Mouse (Mus musculus) heart, postnatal 10 days (tissue): ENCODE results near the gene Arhgap23. TPM values are rescaled to one million over a fixed set of nuclear protein-coding genes. Genes with fewer than 3 reads are reported as not detected.

ENCODE experiments used
- DNase-seq, 2 experiments: peaks; one replicate each; pipeline ENCODE4 v3.0.0; 2021
- intact Hi-C: fragments of 180-260 bp; cut with DNase I; formaldehyde crosslinking; loops from one replicate; pipeline ENCODE4 v1.15.1; 2025
- total RNA-seq, 2 experiments: library from RNA; stranded (reverse); gene quantifications; 2 replicates each; pipeline ENCODE4 v1.2.3; 2021

Gene Arhgap23
- 10 to 100 TPM; 34.4 to 34.7 TPM for total RNA-seq

DNA sequence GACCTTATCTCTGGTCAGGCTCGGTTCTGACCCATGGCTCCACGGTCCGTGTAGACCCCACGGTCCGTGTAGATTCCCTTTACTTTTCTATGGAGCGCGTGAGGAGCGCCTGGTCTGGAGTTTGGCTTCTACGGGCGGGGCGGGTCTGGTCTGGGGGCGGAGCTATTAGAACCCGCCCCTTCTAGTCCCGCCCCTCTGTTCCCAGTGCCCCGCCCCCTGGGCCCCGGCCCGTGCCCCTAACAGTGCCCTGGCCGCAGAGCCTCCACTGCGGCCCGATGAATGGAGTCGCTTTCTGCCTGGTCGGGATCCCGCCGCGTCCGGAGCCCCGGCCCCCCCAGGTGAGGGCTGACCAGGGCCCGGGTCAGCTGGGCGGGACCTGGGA, at the start of gene Arhgap23:
TSS of gene Arhgap23 (plus strand) at position 204 of the 382 bp plus-strand sequence.
- intact Hi-C loops = no loop called here
- DNase-seq = peak; percentile 81 to 84

DNA sequence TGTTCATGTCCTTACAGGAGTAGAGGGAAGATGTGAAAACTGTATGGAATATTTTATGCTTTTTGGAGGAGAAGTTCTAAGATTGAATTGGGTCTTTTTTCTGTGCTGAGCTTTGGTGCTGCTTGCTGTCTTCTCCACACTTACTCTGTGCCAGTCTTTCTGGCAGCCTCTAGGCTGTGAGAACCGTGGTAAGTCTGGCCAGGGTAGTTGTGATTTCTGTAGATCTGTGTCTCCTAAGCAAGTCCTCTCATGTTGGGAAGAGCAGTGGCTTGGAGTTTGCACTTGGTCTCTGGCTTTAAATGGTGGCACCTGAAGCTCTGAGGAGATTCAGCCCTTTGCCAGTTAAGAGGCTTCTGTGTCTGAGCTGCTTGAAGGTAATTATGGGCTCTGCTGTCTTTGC, 49.8 kb upstream of the Arhgap23 start:
- no peak for DNase-seq
- intact Hi-C loops = no loop called here

DNA sequence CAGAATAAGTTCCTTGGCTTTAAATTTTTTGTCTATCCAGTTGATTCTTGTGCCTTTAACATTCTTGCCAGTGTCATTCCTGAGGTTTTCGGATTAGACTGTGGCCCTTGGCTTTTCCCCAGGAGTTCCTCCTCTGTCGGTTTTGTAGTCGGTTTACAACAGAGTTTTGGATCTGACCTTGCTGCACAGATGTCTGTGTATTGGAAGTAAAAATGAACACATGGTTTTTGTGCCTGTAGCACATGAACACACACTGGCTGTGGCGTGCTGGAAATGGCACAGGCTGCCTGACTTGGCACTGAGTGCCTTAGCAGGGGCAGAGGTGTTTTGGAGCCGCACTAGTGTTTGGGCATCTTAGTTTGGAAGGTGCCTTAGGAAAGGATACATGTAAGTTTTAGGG, 46.8 kb upstream of the Arhgap23 start:
- intact Hi-C loops = no loop called here
- DNase-seq = peak in 1 of 2 experiments; percentile 20

DNA sequence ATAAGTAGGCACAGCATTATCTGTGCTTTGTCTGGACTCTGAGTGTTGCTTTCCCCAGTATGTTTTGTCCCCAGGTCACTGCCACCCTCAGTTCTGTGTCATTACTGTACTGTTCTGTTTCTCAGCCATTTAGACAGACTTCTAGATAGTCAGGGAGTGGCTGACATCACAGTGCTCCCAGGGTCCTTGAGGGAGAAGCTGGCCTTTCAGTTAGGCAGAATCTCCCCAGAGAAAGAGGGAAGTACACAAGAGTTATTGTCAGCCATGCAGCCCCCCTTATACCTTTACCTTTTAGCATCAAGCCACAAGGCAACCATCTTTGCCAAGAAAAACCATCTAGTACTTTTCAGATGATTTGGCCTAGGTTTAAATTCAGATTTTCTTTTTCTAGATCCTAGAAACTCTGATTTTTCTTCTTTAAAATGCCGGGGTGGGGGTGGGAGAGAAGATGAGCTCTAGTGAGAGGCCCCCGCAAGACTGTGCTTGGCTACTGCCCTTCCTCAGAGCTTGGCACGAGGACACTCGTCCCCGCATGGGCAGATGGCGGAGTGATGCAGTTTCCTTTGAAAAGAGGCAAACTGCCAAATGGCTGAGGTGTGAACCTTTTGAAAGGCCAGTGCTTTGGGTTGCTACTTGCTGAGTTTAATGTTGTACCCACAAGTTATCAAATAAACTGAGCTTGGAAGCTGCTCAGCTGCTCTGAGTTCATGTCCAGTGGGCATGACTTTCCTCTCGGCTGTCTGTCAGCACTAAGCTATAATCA, 44.8 kb upstream of the Arhgap23 start:
- intact Hi-C loops = no loop called here

DNA sequence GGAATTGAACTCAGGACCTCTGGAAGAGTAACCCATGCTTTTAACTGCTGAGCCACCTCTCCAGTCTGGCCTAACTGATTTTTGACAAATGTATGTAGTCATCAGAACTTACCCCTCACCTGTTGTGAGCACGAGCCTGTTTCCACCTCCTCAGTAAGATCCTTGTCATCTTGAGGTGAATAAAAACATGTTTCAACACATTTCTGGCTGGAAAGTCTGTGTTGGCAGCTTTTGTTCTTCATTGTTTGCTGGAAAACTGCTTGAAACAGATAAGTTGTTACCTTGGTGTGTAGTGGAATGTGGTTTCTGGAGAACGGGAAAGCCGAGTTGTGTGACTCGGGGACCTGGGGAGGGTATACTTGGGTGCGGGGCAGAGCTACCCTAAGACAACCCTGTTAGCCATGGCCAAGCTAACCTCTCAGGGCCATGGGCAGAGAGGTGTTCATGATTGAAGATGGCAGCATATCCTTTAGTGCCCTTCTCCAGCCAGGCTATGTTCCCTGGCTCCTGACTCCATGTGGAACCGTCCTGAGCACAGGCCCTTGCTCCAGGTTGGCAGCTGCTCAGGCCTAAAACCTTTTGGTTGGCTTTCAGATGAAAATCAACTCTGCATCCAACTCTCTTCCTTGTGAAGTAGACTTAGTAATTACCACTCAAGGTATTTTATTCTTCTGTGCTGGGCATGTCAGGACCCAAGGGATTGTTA, 43.0 kb upstream of the Arhgap23 start:
- intact Hi-C loops = no loop called here
- DNase-seq = no peak

More for the DNA sequence above, 44.8 kb upstream of the Arhgap23 start:
- DNase-seq = peak; percentile 21

DNA sequence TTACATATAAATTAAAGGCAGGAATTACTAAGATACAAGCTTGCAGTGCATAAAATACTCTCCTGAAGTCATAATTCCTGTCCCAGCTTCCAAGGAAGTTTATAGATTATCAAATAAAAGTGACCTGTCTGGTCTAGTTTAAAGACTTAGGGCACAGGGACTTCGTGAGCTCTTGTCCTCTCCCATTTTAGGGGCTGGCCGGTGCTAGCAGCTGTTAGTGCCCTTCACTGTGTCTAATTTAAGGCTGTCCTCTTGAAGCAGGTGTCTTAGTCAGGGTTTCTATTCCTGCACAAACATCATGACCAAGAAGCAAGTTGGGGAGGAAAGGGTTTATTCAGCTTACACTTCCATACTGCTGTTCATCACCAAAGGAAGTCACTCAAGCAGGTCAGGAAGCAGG, 41.9 kb upstream of the Arhgap23 start:
- DNase-seq = no peak
- intact Hi-C loops = no loop called here

DNA sequence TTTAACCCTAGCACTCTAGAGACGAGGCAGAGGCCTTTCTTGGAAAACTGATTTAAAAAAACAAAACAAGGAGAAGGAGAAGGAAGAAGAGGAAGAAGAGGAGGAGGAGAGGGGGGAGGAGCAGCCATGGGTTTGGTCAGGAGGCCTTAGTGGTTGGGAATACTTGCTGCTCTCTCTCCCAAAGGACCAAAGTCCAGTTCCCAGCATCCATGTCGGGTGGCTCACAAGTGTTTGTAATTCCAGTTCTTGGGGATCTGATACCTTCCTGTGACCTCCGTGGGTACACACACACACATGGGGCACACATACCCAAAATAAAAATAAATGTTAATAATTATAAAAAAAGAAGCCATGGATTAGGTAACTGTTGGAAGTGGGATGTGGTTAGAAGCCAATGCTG, 35.3 kb upstream of the Arhgap23 start:
- no peak for DNase-seq
- intact Hi-C loops = no loop called here

DNA sequence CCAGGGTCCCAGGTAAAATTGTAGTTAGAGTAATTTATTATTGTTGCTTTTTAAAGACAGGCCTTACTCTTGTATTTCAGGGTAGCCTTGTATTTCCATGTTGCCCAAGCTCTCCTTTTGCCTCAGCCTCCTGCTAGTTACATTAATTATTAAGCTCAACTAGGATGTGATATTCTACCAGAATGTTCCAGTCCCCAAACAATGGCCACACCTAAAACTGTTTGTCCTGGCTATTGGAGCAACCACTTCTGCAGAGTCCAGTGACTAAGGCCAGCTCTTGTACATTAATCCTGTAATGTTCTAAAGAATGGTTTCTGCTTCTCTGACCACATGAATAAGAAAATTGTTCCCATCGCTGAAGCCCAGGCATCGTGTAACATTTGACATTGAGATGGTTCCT, 32.3 kb upstream of the Arhgap23 start:
- intact Hi-C loops = no loop called here
- DNase-seq = no peak

DNA sequence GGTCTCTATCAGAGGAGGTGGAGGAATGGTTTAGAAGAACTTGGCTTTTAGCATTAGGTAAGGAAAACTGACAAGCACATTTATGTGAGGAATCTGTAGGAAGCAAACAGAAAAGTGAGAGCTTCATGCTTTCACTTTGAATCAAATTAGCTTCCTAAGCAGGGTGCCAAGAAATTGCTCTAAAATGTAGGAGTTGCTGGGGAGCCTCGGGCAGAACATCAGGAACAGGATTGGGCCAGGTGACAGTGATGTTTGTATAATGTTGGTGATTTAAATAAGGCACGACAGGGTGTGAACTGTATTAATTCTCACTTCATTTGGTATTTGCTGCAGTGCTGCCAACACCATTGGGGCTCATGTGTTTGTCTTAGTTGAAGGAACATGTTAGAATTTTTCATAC, 31.6 kb upstream of the Arhgap23 start:
- intact Hi-C loops = no loop called here
- DNase-seq = no peak

DNA sequence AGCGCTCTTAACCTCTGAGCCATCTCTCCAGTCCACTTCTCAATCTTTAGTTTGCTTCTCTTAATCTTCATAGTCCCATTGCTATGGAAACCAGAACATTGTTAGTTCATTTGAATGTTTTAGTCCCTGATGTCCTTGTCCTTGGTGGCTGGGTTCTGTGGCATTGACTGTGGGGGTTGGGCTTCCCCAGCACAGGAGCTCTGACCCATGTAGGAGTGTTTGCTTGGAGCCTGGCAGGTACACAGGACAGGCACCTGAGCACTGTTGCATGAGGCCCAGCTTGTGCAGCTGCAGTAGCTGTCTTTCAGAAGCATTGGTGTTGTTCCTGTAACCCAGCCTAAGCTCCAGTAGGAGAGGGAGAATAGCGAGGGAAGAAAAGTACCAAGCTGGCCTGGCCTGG, 27.5 kb upstream of the Arhgap23 start:
- intact Hi-C loops = no loop called here

DNA sequence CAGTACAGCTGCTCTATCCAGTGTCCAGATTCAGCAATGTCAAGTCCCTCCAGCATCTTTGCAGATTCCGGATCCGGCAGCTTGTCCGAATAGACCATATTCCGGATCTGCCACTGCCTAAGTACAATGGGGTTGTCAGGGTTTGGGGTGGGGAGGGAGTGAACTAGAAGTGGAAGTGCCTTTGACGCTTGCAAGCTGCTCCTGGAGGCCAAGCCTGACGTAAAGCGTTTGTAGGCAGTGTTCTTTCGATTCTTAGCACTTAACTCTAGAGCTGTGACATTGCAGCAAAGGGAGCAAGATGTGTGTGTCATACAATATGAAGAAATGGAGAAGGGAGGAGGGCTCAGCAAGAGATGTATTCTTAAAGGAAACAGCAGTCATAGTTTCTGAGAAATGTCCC, 26.2 kb upstream of the Arhgap23 start:
- intact Hi-C loops = no loop called here

More for the DNA sequence above, 27.5 kb upstream of the Arhgap23 start:
- no peak for DNase-seq

DNA sequence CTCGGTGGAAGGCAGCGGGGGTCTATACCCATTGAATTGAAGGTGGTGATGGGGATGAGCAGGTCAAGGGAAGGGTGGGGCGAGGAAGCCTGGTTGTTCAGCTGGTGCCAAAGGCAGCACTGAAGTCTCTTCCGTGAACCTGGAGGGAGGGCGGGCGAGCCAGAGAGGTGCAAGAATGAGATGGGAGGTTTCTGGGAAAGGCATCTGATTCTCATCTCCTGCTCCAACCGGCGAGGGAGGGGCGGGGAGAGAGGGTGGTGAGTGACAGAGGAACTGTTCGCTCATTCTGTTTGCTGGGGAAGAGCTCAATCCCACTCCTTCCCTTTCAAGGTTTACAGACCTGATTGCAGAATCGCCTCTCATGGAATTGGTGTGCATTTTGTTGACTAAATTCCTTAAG, 21.7 kb upstream of the Arhgap23 start:
- intact Hi-C loops = no loop called here
- no peak for DNase-seq

More for the DNA sequence above, 26.2 kb upstream of the Arhgap23 start:
- DNase-seq = no peak

DNA sequence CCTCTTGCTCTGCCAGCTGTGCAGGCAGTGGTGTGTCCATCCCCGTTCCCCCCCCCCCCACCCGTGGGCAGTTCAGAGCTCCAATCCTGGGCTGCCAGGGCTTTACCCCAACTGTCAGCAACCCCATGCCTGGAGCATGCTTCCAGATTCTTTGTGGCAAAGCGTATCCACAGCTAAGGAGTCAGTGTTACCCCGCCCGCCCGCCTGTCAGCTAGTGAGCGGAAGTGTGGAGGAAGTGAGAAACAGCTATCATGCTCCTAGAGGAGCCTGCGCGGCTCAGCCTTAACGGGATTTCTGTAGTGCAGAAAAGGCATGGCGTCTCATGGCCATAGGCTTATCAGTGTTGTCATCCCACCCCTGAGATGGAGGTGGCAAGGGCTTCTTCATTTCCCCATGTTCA, 21.2 kb upstream of the Arhgap23 start:
- DNase-seq = no peak
- intact Hi-C loops = no loop called here

DNA sequence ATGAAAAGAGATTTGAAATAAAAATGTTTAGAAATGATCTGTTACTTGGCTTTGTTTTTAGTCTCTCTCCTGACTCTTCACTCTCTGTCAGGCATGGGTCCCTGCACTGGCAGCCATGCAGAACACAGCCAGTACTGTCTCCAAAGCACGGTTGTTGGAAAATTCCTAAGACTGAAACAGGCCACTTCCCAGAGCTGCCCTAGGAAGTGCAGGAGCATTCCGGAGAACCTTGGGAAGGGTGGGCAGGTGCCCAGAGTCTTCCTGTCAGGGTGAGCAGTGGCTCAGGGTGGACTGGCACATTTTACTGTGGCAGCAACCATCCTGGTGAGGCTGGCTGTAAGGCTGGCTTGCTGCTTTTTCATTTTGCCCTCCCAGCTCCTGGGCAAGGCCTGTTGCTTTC, 16.8 kb upstream of the Arhgap23 start:
- intact Hi-C loops = no loop called here
- no peak for DNase-seq

DNA sequence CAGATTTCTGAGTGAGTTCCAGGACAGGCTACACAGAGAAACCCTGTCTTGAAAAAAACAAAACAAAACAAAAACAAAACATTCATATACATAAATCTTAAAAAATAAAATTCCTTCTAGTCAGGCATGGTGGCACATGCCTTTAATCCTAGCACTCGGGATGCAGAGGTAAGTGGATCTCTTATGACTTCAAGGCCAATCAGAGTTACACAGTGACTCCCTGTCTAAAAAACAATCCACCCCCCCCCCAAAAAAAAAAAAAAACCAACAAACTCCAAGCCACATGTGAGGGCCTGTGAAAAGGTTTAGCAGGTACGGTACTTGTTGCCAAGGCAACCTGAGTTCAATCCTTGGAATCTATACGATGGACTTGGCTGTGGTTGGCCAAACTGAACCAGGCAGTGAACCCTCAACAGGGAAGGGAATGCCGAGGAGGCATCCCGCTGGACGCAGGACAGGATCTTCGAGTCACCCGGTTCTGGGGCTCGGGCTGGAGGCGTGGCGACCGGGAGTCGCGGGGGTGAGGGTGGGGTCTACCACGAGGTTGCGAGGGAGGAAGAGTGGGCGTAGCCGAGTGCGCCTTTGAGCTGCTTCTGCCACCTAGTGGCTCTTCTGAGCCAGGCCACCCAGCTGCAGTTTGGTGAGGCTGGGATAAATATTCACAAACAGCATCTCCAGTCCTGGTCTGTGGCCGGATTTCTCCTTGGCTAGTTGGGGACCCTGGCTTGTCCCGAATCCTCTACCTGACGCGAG, 15.2 kb upstream of the Arhgap23 start:
- DNase-seq = peak; percentile 86 to 88
- intact Hi-C loops = loop anchor here (1.0 kb wide), 1 partner anchor 43 kb away; no protein-coding TSS in a partner anchor

DNA sequence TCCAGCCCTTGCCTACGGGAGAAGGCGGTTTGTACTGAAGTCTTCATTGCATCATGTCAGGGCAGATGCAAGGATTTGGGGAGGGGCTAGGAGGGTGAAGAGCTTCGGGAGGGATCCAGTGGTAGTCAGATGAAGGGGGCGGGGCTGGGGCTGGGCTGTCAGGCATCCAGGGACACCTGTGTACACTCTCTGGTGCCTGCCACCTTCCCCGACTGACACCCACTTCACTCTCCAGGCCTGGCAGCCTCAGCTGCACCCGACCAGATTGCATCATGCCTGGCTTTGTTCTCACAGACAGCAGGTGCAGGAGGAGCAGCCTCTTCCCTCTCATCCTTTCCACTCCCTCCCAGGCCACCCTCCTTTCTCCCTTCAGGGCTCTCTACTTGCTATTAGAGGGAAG, 14.3 kb upstream of the Arhgap23 start:
- DNase-seq = no peak
- intact Hi-C loops = no loop called here

DNA sequence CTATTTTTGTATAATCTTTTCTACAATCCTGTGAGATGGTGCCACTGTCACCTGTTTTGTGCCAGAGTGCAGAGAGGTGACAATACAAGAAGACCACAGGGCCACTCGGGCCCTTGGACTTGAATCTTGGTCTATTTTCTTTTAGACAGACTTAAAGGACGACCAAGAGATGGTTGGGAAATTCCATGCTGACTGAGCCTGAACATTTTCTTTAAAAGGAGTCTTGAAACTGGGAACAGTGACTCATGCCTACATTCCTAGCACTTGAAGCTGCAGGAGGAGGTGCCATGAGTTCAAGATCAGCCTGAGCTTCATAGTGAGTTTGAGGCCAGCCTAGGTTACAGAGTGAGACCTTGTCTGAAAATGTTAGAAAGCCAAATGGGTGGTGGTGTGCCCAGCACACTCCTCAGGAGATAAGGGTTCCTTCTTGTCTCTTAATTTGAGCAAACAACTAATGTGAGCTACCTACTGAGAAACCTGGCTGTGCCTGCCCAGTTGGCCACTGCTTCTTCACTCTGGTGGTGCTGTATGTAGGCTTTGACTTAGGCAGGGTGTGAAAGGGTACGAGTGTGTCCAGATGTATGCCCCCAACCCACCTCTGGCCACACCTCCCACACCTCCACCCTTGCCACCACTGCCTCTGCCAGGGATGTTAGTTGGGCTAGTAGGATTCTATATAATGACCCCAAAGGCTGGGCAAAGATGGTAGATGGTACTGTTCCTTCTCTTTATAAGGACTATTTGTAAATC, 13.5 kb upstream of the Arhgap23 start:
- DNase-seq = no peak
- intact Hi-C loops = no loop called here

DNA sequence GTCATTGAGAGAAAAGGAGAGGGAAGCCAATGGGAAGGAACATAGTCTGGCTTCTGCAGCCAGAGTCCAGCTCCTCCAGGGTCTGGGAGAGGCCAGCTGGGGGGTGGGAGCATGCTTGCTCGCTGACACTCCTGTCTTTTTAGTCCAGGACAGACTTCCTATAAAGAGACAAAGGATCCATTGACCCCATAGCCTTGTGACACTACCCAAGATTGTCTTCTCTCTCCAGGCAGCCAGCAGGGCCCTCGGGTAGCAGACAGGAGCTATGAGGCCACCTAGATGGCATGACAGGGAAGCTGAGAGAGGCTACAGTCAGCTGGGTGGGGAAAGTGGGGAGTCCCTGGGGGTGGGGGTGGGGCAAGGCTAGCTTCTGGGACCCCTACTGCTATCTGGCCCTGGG, 12.6 kb upstream of the Arhgap23 start:
- no peak for DNase-seq
- intact Hi-C loops = no loop called here

DNA sequence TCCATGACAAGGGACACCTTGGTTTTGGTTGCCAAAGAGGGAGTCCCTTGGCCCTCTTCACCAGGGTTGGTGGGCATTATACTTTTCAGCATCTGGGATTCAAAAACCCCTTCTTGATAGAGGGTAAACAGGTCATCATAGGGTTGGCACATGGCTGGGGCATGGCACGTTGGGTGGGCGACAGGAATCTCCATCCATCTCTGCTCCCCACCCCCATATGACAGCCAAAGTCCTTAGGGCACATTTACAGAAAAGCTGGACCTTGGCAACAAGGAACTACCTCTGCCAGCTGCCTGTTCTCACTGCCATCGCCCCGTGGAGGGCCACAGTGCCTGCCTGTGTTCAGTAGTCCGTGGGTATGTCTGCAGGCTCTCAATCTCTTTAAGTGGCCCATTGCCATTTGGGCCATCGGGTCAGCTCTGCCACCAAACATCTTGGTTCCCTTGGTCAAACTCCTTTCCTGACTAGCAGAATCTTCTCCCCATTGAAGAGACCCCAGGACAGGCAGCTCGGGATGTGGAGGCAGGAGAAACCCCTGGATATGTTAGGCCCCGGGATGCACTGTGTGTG, 11.6 kb upstream of the Arhgap23 start:
- DNase-seq = no peak
- intact Hi-C loops = no loop called here

DNA sequence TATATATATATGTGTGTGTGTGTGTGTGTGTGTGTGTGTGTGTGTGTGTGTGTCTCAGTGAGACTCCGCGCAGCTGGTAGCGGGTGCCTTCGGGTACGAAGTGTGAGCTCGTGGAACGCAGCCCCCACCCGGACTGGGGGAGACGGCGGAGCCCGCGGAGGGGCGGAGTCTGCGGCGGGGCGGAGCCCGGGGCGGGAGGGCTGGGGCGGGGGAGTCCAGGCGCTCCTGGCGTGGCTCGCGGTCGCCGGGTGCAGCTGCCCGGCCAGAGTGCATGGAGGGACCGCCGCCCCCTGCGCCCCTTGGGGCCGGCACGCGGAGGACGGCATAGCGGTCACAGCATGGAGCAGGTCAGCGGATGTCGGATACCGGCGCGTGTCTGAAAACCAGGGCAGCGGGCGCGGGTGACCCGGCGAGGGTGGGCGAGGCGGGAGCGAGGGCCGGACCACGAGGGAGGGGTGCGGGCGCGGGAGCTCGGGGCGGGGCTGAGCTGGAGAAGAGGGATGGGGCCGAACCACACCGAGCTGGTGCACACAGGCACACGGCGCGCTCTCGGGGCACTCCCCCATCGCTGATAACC, 11.1 kb upstream of the Arhgap23 start:
- intact Hi-C loops = no loop called here
- DNase-seq = peak; percentile 60 to 65
